Mouse (Mus musculus) CH12.LX (cell line): ENCODE measurements at regions not wholly inside any gene's neighbourhood (a gene's known extent, or its start where the extent isn't known, plus 50 kb on each side); places are given as distances from the start of the nearest gene placed in this dataset.

Source experiments
- DNase-seq: peaks from one replicate; pipeline ENCODE4 v3.0.0-alpha.2; 2013; ENCODE audit errors: extremely low read depth
- H3K27ac ChIP-seq: 2 replicates; pipeline ENCODE4 v1.5.1; 2012; ENCODE audit warnings: low read depth, mild to moderate bottlenecking, control low read depth, moderate library complexity; ENCODE audit not compliant: insufficient read depth
- H3K27me3 ChIP-seq: replicated peaks from 2 replicates; pipeline ENCODE3; 2012; ENCODE audit warnings: inconsistent platforms
- H3K36me3 ChIP-seq, 2 experiments: replicated peaks in 1 of 2; 2 replicates each; pipeline versions ENCODE3 to v1.6.1; 2012; ENCODE audit warnings: inconsistent platforms in 1 of 2, low read length in 1 of 2, mild to moderate bottlenecking in 1 of 2, mixed read lengths in 1 of 2, moderate library complexity in 1 of 2; ENCODE audit not compliant: control insufficient read depth in 1 of 2, insufficient read depth in 1 of 2
- H3K4me1 ChIP-seq, 2 experiments: 2 replicates each; pipeline ENCODE4 v1.6.1; 2012; ENCODE audit warnings: inconsistent platforms in 1 of 2, moderate library complexity in 1 of 2; ENCODE audit not compliant: insufficient read depth in 2 of 2, control insufficient read depth in 1 of 2
- H3K4me2 ChIP-seq: 2 replicates; pipeline ENCODE4 v1.6.1; 2012; ENCODE audit warnings: low read depth, mild to moderate bottlenecking, control low read depth; ENCODE audit not compliant: poor library complexity, insufficient read depth, severe bottlenecking
- H3K4me3 ChIP-seq, 3 experiments: fragments of 150-350 bp in 1 of 3; sonication (generic) in 1 of 3; replicated peaks in 1 of 3; 2 replicates each; pipeline versions ENCODE3 to v1.5.1; 2011 to 2012; ENCODE audit warnings: low read depth in 2 of 3, low read length in 2 of 3, mild to moderate bottlenecking in 2 of 3, moderate library complexity in 2 of 3, control low read depth in 1 of 3, improper control_type of control experiment in 1 of 3, inconsistent platforms in 1 of 3, mixed read lengths in 1 of 3; ENCODE audit not compliant: poor library complexity in 1 of 3
- H3K79me2 ChIP-seq: replicated peaks from 2 replicates; pipeline ENCODE4 v1.6.1; 2012; ENCODE audit warnings: mild to moderate bottlenecking, moderate library complexity; ENCODE audit not compliant: control insufficient read depth, poor library complexity, insufficient read depth, severe bottlenecking; ENCODE audit errors: extremely low read depth
- H3K9ac ChIP-seq: 2 replicates; pipeline ENCODE4 v1.6.1; 2012; ENCODE audit warnings: low read depth, mild to moderate bottlenecking, control low read depth, moderate library complexity; ENCODE audit not compliant: insufficient read depth
- H3K9me3 ChIP-seq: replicated peaks from 2 replicates; pipeline ENCODE3; 2012; ENCODE audit warnings: low read length, inconsistent platforms, mixed read lengths
- CHD1 ChIP-seq: IDR thresholded peaks from 2 replicates; pipeline ENCODE4 v1.6.1; 2012; ENCODE audit warnings: low read depth, low read length, improper control_type of control experiment, inconsistent platforms
- CHD2 ChIP-seq: IDR thresholded peaks from 2 replicates; pipeline ENCODE4 v1.6.1; 2011; ENCODE audit warnings: low read length, improper control_type of control experiment
- CTCF ChIP-seq, 2 experiments: IDR thresholded peaks in 1 of 2; conservative IDR thresholded peaks in 1 of 2; 2 replicates each; pipeline ENCODE4 v1.5.1; 2011 to 2012; ENCODE audit warnings: low read depth in 2 of 2, low read length in 2 of 2, improper control_type of control experiment in 1 of 2, inconsistent platforms in 1 of 2, mild to moderate bottlenecking in 1 of 2, moderate library complexity in 1 of 2
- EP300 ChIP-seq: IDR thresholded peaks from 2 replicates; pipeline ENCODE4 v1.6.1; 2011; ENCODE audit warnings: low read length, improper control_type of control experiment
- JUN ChIP-seq: IDR thresholded peaks from 2 replicates; pipeline ENCODE4 v1.6.1; 2011; ENCODE audit warnings: low read depth, mild to moderate bottlenecking, low read length, improper control_type of control experiment, moderate library complexity; ENCODE audit not compliant: insufficient read depth
- KAT2A ChIP-seq: IDR thresholded peaks from 2 replicates; pipeline ENCODE4 v1.6.1; 2012; ENCODE audit warnings: low read length, improper control_type of control experiment, inconsistent platforms; ENCODE audit not compliant: insufficient replicate concordance
- MAFK ChIP-seq: IDR thresholded peaks from 2 replicates; pipeline ENCODE4 v1.6.1; 2011; ENCODE audit warnings: low read length, improper control_type of control experiment; ENCODE audit not compliant: insufficient replicate concordance
- MAZ ChIP-seq: IDR thresholded peaks from 2 replicates; pipeline ENCODE4 v1.6.1; 2012; ENCODE audit warnings: low read depth, mild to moderate bottlenecking, inconsistent platforms, low read length, improper control_type of control experiment, moderate library complexity
- PAX5 ChIP-seq: IDR thresholded peaks from 2 replicates; pipeline ENCODE4 v1.6.1; 2012; ENCODE audit warnings: low read length, inconsistent platforms, mixed read lengths
- RCOR1 ChIP-seq: conservative IDR thresholded peaks from 2 replicates; pipeline ENCODE4 v1.6.1; 2012; ENCODE audit warnings: low read depth, mild to moderate bottlenecking, inconsistent platforms, low read length, improper control_type of control experiment
- SIN3A ChIP-seq: IDR thresholded peaks from 2 replicates; pipeline ENCODE4 v1.6.1; 2012; ENCODE audit warnings: low read length, improper control_type of control experiment, inconsistent platforms
- SMC3 ChIP-seq: IDR thresholded peaks from 2 replicates; pipeline ENCODE4 v1.6.1; 2011; ENCODE audit warnings: low read depth, low read length, improper control_type of control experiment
- TBP ChIP-seq: conservative IDR thresholded peaks from 2 replicates; pipeline ENCODE4 v1.6.1; 2011; ENCODE audit warnings: low read depth, low read length, improper control_type of control experiment
- ZKSCAN1 ChIP-seq: IDR thresholded peaks from 2 replicates; pipeline ENCODE4 v1.6.1; 2012; ENCODE audit warnings: low read depth, inconsistent platforms, low read length, improper control_type of control experiment, borderline replicate concordance
- dilution Hi-C: fragments of 300-500 bp; cut with MboI; formaldehyde crosslinking; loops from 2 replicates; pipeline ENCODE4 v1.14.3; 2020; ENCODE audit warnings: low sequenced_read_pairs; ENCODE audit not compliant: extremely low pct_unique_long_range_greater_than_20kb, extremely low pct_ligation_motif_present
- in situ Hi-C: fragments of 300-500 bp; cut with MboI; formaldehyde crosslinking; loops from 3 replicates; pipeline ENCODE4 v1.14.3; 2019; ENCODE audit warnings: low sequenced_read_pairs, low pct_ligation_motif_present, low pct_unique_long_range_greater_than_20kb, mixed read lengths

DNA sequence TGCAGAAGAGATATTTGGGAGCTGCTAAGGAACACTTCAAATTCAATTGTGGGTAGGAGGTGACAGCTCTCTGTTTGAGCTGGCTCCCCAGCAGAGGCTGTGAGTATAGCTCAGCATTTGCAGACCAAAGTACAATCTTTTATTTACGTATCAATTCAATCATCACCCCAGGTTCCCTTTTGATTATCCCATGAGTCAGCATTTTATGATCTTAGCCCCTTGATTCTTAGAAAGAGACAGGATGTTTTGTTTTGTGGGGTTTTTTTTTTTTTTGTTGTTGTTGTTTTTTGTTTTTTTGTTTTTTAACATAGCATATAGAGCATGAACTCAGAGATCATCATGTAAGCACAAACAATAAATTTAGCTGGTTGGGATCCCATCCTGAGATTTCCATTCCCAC lies 267.1 kb downstream of the Cdh9 start:
- no peak overlapping the region for H3K27ac ChIP-seq
- H3K9me3 ChIP-seq = peaks cover 40% of the 10 kb centered on the region
- dilution Hi-C loops = no loop called here
- no peak overlapping the region for H3K9ac ChIP-seq
- H3K36me3 ChIP-seq = no peaks in the 10 kb centered on the region
- DNase-seq = no peak
- no peak overlapping the region for H3K4me2 ChIP-seq
- in situ Hi-C loops = no loop called here
- H3K27me3 ChIP-seq = no peaks in the 10 kb centered on the region
- TF ChIP-seq MAFK = 0 out of 2 replicates have a peak, but pooled peaks have one; percentile 20
- no peak for TF ChIP-seq PAX5
- no peaks in the 10 kb centered on the region for H3K79me2 ChIP-seq
- no peak overlapping the region for H3K4me3 ChIP-seq
- H3K4me1 ChIP-seq = no peaks in the 10 kb centered on the region

DNA sequence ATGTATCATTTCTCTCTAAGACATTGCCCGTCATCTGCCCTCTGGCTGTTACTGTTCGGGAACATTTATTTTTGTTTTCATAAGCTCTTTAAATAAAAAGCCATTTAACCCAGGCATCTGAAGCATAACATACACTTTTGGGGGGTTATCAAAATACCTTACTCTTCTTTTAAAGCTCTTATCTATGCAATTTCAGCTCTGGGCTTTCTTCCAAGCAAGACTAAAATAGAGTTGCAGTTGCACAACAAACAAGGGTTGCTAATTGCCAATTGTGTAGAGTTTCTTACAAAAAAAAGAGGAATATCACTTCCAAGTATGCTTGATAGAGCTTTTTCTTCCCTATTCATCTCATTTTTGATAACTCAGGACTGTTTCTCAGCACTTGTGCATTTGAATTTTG lies 277.6 kb downstream of the Cdh9 start:
- in situ Hi-C loops = no loop called here
- no peak for DNase-seq
- no peak for TF ChIP-seq SIN3A
- TF ChIP-seq JUN = no peak
- no peak for TF ChIP-seq CTCF (conservative IDR thresholded peaks at IDR 0.05 in 1 of 2, IDR thresholded peaks at IDR 0.05 in 1 of 2; ENCODE audit: low read depth in 2 of 2, low read length in 2 of 2)
- no peak for TF ChIP-seq CHD1
- no peak for TF ChIP-seq TBP
- TF ChIP-seq CHD2 = no peak
- TF ChIP-seq MAZ = no peak
- TF ChIP-seq RCOR1 = no peak
- H3K9me3 ChIP-seq = peaks cover 34% of the 10 kb centered on the region
- no peaks in the 10 kb centered on the region for H3K36me3 ChIP-seq
- H3K4me3 ChIP-seq = no peak overlapping the region
- no peaks in the 10 kb centered on the region for H3K27me3 ChIP-seq
- dilution Hi-C loops = no loop called here
- no peak overlapping the region for H3K9ac ChIP-seq
- no peak overlapping the region for H3K27ac ChIP-seq
- no peaks in the 10 kb centered on the region for H3K4me1 ChIP-seq
- no peaks in the 10 kb centered on the region for H3K79me2 ChIP-seq
- H3K4me2 ChIP-seq = no peak overlapping the region

DNA sequence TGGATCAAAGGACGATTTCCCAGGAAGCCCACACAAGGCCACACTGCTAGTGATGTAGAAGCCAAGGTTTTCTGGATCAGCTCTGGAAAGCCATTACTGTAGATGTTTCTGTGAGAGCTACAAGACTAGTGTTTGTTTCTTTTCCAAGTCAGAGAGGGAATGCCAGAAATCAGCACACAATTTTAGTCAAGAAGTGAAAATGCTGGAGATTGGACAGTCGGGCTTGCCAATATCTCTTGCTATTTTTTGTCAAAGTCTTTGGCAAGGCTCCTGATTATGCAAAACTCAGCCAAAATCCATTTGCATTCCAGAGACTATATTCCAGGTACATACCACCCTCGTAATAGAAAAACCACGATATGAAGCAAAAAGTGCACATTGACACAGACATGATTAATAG lies 279.3 kb downstream of the Cdh9 start:
- in situ Hi-C loops (no loop called here), dilution Hi-C loops (no loop called here)

More for the DNA sequence above, 279.3 kb downstream of the Cdh9 start:
- Histone ChIP-seq H3K27me3 (no peaks in the 10 kb centered on the region), H3K27ac (no peak overlapping the region), H3K4me3 (no peak overlapping the region), H3K36me3 (no peaks in the 10 kb centered on the region), H3K79me2 (no peaks in the 10 kb centered on the region), H3K4me1 (no peaks in the 10 kb centered on the region), H3K9ac (no peak overlapping the region), H3K9me3 (peaks cover 35% of the 10 kb centered on the region), H3K4me2 (no peak overlapping the region)
- no peak for DNase-seq
- TF ChIP-seq JUN (no peak), SMC3 (no peak), EP300 (no peak), CHD1 (no peak), ZKSCAN1 (no peak), KAT2A (no peak), MAZ (no peak), CTCF (conservative IDR thresholded peaks at IDR 0.05 in 1 of 2, IDR thresholded peaks at IDR 0.05 in 1 of 2; ENCODE audit: low read depth in 2 of 2, low read length in 2 of 2) (no peak)
